Mouse (Mus musculus) cerebellum, postnatal 14 days (tissue): Measurements from ENCODE around the gene Eif5a.
"Not testable (repeated sequence)": the region's sequence is repeated elsewhere in the genome, so short reads cannot be mapped to it uniquely, and the experiment has no call there.

Experiments used
- DNase-seq, 2 experiments: peaks; one replicate each; pipeline ENCODE4 v3.0.0; 2021; ENCODE audit warnings: mixed read lengths in 2 of 2

Gene Eif5a

DNA sequence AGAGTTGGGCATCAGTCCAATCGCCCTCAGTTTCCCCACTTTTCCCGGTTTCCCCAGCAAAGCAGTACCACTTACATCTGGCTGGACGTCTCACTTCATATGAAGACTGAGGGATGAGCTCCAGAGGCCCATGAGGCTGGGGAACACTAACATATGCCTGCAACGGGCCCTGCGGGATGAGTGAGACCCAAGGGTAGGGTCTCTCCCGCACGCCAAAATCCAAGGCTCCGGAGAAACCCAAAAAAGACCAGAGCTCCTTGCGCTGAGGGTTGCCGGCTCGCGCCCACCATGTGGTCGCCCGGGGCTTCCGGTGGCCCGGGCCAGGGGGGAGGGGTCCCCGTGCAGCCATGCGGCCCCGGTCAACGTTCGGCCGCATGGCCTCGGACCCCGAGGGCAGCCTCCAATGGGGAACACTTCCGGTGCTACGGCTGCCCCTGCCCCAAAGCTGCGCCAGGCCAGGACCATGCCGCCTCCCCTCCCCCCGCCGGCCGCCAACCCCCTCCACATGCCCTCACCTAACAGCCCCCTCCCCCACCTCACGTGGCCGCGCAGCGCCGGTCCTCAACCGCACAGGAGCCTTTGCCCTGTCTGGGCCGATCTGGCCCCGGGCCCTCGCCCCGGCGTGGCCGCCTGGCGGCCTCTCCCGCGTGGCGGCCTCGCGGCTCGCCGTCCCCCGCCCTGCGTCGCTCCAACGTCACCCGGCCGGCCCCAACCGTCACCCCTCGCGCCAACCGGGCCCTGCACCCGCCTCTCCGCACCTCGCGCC is 1.3 kb downstream of the Eif5a start:
- DNase-seq, result peak; percentile 51 to 83

DNA sequence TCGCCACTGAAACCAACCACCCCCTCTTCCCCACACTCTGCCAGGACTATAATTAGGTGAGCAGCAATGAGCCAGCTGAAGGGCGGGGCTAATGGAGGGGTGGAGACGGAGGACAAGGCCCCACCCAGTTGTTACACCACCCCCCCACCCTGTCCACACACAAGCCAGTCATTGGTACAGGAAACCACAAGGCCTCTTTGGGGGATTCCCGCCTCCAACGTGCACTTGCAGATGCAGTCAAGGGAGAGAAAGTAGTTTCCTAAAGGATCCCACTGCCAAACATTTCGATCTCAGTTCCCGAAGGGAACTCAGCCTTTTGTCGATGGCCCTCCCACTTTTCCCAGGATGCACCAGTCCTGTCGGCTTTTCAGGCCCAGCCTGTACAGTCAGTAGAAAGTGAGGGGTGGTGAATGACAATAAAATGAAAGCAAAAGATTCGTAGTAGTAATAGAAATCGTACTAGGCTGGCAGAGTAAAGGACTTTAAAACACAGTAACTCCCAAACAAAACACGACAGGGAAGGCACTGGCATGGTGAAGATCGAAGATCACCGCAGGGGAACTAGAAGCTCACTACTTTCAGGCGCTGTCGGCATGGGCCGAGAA is 2.0 kb downstream of the Eif5a start:
- peak; percentile 66 to 84 for DNase-seq

DNA sequence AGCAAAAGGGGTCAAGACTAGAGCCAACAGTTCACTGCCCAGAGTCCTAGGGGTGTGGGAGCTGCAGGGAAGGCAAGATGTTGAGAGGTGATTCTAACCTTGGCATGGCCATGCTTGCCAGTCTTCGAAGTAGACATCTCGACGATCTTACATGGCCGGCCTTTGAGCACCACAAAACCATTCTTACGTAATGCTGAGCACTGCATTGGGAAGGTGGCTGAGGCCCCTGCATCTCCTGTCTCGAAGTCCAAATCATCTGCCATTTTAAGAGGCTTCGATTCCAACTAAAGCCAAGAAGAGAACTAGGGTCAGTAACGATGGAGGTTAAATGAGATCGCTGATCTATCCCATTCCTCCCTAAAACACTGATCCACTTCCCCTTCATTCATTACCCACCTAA is 2.7 kb downstream of the Eif5a start:
- no peak for DNase-seq

DNA sequence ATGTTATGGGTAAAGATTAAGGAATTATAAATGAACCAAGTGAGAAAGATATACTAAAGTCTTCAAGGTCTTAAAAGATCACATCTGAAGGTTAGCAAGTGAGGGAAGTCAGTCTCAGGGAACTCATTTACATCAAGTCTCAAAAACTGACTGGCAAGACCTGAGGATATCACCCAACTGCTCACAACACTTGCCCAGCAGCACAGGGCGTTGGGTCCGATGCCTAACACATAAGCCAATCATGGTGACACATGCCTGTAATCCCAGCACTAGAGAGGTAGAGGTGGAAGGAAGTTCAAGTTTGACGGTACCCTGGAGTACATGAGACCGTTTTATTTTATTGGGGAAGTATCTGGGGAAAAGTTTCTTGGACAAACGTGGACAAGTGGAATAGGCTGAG is 3.6 kb downstream of the Eif5a start:
- DNase-seq, result no peak

DNA sequence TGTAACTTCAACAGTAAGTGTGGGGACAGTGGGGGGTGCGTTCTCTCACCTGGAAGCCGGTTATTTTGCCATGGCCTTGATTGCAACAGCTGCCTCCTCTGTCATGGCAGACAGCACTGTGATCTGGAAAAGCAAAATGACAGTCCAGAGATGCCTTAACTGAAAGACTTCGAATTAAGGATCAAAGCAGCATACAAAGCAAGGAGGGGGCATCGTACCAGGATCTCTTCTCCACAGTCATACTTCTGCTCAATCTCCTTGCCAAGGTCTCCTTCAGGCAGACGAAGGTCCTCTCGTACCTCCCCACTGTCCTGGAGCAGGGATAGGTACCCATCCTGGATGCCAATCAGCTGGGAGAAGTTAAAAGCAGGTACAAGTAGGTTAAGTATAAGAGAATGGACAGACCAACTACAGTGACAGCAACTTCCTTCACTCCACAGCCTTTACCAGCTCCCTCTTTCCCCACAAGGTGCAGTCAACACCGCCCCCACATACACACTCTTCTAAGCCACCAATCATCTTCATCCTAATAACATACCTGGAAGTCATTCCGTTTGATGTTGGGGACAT is 4.3 kb downstream of the Eif5a start:
- no peak for DNase-seq

DNA sequence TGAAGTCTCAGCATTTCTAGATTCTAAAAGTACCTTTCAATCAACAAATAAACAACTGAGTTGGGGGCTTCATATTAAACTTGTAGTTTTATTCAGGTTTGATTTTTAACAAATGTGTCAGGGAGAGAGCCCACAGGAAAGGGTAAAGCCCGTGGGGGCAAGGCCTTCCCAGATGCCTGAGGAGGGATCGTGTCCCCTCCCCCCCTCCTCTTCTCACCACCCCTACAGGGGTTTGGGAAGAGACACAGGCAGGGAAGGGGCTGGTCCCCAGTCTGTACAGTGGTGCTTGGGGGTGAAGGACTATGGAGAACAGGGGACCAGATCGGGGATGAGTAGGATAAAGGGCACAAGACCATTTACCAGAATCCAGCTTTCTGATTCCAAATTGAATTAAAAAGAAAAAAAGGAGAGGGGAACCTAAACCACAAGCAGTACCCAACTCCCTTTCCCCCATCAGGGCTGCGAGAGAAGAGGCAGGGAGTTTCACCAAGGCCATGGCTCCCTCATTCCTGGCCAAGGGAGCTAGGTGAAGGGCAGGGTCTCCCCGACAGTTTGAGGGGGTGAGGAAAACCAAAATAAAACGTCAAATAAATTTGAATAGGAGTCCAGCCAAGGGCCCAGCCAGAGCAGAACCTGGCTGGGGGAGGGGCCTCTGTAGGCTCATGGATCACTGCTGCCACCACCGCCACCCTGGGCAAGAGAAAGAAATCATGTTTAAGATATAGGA is 4.9 kb downstream of the Eif5a start:
- not testable (repeated sequence) for DNase-seq

DNA sequence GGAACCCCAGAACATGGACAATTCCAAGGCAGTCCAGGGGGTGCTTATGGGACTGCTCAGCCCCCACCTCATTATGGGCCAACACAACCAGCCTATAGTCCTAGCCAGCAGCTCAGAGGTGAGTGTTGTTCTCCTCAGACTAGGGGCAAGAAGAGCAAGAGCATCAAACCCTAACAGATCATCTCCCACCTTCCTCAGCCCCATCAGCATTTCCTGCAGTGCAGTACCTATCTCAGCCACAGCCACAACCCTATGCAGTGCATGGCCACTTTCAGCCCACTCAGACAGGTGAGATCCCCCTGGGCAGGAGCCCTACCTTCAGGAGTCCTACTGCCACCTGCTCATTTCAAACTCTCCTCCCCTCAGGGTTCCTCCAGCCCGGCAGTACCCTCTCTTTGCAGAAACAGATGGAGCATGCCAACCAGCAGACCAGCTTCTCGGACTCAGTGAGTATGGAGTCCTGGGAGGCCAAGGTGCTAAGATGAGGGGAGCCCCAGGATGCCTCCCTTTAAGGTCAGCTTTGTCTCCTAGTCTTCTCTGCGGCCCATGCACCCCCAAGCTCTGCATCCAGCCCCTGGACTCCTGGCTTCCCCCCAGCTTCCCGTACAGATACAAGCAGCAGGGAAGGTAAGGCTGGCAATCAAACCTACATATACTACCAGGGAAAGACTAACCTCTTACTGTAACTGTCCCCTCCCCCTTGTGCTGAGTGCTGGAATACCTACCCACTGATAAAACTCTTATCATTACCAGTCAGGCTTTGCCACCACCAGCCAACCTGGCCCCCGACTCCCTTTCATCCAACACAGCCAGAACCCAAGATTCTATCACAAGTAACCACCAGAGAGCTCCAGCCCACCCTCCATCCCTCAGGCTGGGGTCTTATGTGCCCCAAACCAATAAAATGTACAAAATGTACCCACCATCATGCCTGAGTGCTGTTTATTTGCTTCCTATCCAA is 5.8 kb downstream of the Eif5a start:
- no peak for DNase-seq

DNA sequence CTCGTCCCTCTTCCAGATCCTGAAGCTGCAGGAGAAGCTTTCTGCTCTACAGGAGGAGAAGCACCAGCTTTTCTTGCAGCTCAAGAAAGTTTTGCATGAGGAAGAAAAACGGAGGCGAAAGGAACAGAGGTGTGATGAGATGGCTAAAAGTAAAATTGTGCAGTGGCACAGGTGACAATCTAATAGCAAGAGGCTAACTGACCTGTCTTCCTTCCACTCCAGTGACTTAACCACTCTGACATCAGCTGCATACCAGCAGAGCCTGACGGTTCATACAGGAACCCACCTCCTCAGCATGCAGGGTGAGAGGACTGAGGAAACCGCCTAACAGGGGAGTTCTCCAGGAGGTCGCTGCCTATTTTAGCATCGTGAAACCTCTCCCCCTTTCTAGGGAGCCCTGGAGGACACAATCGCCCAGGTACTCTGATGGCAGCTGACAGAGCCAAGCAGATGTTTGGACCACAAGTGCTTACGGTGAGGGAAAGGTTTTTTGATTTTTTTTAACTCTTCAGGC is 6.8 kb downstream of the Eif5a start:
- no peak for DNase-seq

DNA sequence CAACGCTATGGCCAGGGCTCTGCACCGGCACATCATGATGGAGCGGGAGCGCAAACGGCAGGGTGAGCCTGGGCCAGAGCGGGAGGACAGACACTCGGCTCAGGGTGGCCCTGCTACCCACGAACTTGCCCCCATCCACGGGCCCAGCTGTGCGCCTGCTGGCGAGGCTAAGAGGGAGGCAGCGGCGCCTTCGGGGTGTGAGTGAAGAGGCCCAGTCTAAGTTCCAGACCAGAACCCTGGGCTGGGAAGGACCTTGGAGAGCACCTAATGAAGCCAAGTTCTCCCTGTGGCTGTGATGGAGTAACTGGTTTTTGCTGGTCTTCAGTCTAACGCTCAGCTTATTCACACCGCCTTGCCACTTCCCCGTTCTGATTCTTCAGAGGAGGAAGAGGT is 7.4 kb downstream of the Eif5a start:
- no peak for DNase-seq

DNA sequence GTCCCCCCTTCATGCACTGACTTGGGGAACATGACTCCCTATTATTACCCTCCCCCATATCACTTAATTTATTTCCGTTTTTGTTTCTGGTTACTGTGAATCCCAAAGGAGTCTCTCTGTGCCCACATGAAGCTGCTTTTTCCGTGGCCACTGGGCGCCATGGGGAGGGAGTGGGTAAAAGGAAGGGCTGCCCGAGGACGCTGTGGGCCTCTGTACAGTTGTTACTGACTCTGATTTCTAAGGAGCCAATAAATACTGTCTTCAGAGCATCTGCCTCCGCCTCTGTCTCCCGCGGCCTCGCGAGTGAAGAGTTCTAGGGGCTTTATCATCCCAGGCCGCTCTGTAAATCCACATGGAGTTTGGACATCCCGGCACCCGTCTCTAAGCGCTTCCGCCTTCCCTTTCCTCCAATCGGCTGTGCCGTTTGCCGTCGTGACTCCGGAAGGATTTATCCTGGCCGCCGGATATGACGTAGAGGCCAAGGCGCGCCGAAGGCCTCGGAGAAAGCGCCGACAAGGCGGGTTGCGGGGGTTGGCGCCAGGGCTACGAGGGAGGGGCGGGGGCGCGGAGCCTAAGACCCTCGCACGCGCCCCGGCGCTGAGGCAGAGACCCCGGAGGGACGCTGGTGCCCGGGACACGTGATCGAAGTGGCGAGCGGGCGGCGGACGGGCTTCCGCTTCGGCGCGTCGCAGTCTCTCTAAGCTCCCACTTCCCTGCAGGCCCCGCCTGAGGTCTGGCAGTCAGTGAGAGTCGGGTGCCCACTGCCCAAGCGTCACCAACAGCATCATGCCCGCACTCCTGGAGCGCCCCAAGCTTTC is 8.0 kb downstream of the Eif5a start, which contains the start of gene Gps2:
Gene Gps2 (plus strand): TSS at position 335 of the 818 bp plus-strand sequence.
- peak; percentile 93 to 94 for DNase-seq

DNA sequence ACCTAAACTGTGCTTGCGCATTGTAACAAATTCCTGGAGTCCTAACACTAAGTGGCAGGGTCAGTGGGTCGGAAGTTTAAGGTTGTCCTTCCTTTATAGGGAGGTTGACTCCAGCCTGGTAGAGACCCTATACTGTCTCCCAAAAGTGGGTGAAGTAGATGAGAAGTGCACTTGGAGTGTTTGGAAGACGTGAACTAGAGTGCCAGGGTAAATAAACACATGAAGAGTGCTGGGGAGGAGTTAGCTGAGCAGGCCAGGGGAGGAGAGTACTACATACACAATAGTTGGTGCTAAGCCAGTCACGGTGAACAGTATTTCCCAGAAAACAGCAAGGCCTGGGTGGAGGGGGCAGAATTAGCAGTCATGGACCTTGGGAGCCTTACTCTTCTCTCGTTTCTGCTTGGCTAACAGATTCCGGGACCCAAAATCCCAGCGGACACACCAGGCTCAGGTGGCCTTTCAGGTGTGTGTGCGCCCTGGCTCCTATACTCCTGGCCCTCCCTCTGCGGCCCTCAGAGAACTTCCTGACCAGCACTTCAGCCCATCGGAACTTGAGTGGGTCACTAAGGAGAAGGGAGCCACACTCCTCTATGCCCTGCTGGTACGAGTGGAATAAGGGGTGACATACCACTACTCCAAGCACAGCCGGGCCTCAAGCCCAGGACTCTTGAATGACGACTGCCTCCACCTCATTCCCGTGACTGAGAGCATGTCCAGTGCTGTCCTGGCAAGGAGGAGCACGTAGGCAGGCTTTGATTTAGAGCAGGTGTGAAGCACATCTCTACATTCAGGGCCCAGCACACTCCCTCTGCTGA is 8.8 kb downstream of the Eif5a start:
- no peak for DNase-seq

DNA sequence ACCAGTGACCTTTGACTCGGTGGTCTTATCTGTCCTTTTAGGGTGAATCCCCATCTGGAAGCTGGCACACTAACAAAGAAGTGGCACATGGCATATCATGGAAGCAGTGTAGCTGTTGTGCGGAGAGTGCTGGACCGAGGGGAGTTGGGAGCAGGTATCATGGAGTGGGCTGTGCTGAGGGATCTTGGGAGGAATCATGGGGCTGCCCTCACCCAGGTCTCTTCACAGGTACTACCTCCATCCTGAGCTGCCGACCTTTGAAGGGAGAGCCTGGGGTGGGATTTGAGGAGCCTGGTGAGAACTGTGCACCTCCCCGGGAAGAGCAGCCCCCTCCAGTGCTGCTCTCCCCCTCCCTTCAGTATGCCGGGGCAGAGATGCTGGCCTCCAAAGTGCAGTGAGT is 10.1 kb downstream of the Eif5a start:
- DNase-seq, result no peak

DNA sequence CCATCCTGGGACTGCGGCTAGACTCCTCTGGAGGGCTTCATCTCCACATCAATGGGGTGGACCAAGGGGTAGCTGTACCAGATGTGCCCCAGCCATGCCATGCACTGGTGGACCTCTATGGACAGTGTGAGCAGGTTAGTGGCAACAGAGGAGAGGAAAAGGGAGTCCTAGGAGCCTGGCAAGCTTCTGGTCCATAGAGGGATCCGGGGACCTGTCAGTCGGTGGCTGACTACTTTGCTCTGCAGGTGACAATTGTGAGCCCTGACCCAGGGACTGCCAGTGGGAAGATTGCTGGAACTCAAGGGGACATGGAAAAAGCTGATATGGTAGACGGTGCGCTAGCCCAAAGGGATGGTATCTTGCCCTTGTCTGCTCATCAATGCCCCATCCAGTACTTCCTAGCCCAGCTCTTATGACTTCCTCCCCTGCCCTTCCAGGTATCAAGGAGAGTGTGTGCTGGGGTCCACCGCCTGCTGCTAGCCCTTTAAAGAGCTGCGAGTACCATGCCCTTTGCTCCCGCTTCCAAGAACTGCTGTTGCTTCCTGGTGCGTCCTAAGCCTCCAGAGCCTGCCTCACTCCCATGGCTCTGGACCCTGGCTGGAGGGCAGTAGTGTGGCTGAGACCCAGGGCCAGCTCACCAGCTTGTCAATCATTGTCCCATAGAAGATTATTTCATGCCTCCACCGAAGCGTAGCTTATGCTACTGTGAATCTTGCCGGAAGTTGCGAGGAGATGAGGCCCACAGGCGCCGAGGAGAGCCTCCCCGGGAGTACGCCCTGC is 10.8 kb downstream of the Eif5a start:
- DNase-seq, result no peak

DNA sequence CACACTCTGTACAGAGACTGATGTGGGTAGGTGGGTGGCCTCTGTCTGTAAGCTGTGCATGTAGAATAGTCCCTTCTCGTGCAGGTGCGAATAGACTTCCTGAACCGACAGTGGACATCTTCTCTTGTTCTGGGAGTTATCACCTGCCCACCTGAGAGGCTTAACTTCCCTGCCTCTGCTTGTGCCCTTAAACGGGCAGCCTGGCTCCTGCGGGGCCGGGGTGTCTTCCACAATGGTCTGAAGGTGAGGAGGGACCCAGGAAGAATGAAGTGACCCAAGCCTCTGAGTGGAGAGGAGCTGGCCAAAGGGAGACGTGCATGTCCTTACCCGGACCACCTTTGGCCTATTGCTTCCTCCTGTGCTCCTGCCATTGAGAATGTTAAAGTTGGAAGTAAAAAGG is 11.6 kb downstream of the Eif5a start:
- no peak for DNase-seq

DNA sequence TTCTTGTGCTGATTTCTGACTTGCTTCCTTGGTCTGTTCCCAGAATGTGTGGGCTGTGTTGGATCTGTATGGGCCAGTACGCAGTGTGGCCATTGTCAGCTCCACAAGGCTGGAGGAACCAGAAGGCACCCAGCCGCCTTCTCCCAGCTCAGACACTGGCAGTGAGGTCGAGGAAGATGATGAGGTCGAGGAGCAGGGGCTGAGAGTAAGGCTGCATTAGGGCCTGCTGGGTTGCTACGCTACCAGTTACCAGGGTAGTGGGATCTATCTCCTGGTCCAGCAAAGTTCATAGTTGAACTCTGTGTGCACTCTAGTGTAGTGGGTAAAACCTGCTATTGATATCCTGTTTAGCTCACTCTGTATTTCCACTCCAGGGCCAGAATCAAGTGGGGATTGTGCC is 12.6 kb downstream of the Eif5a start:
- DNase-seq, result no peak

DNA sequence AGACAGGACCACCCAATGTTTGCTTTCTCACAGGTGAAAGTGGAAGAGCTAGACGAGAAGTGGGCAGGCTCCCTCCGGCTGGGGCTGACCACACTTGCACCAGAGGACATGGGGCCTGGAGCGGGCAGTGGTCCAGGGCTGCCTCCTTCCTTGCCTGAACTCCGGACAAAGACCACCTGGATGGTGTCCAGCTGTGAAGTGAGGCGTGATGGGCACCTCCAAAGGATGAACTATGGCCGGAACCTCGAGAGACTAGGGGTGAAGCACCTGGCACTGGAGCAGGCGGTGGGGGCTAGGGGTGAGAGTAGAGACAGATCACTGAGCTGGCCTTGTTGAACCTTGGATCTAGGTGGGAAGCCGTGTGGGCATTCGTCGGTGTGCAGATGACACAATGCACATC is 13.1 kb downstream of the Eif5a start:
- peak in 1 of 2 experiments; percentile 45 for DNase-seq

DNA sequence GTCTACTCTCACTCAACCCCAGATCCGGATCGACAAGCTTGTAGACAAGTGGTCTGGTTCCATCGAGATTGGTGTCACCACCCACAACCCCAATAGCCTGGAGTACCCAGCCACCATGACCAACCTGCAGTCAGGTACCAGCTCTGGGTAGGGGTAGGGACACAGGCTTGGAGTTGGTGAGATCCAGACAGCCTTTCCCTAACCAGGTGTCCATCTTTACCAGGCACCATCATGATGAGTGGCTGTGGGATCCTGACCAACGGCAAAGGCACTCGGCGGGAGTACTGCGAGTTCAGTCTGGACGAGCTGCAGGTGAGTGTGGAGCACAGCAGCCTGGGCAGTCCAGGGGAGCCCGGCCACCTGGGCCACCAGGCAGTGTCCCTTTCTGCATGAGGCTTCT is 17.4 kb downstream of the Eif5a start:
- DNase-seq, result no peak

DNA sequence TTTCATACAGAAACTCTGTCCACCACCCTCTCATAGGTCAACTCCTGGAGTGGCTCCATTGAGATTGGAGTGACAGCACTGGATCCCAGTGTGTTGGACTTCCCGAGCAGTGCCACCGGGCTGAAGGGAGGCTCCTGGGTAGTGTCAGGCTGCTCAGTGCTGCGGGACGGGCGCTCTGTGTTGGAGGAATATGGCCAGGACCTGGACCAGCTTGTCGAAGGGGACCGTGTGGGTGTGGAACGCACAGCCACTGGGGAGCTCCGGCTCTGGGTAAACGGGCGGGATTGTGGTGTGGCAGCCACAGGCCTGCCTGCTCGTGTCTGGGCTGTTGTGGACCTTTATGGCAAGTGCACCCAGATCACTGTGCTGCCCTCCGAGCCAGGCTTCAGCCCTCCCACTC is 18.8 kb downstream of the Eif5a start:
- no peak for DNase-seq

DNA sequence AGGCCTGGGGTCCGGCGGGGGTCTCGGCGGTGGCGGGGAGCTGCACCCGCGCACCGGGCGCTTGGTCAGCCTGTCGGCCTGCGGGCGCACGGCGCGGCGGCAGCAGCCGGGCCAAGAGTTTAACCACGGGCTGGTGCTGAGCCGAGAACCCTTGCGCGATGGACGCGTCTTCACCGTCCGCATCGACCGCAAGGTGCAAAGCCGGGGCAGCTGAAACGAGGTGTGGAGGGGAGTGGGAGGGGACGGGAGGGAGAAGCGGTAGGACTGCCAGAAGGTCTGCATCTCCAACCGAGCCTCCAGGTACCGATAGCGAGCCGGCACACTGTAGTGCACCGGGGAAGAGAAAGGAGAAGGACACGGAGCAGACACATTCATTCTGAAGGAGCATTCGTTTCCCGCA is 19.8 kb downstream of the Eif5a start:
- peak; percentile 63 to 64 for DNase-seq
